Mouse (Mus musculus) 3134 (cell line): Measurements from ENCODE around the gene Chrnd.

Experiments
- DNase-seq: peaks from one replicate; pipeline ENCODE4 v3.0.0-alpha.2; 2011; ENCODE audit warnings: low spot score; ENCODE audit not compliant: insufficient read length; ENCODE audit errors: extremely low read depth

Chrnd gene

GRCm38 (mm10) chr1:87190429-87190828 lies at the start of gene Chrnd:
Gene Chrnd, plus strand, starts transcription at chr1:87190607.
- DNase-seq: no peak

GRCm38 (mm10) chr1:87141550-87141949 lies 48.9 kb upstream of the Chrnd start:
- DNase-seq: no peak

GRCm38 (mm10) chr1:87142456-87142855 lies 48.0 kb upstream of the Chrnd start:
- DNase-seq: peak; percentile 57

- no peak for DNase-seq
Observed at GRCm38 (mm10) chr1:87143141-87143540, 47.3 kb upstream of the Chrnd start.

GRCm38 (mm10) chr1:87149422-87149821 lies 41.0 kb upstream of the Chrnd start:
- DNase-seq: no peak

GRCm38 (mm10) chr1:87151286-87151685 lies 39.1 kb upstream of the Chrnd start:
- DNase-seq: no peak

GRCm38 (mm10) chr1:87153776-87154500 lies 36.5 kb upstream of the Chrnd start:
- no peak for DNase-seq

- DNase-seq: no peak
Observed at GRCm38 (mm10) chr1:87154501-87155120, 35.8 kb upstream of the Chrnd start.

GRCm38 (mm10) chr1:87155531-87156198 lies 34.7 kb upstream of the Chrnd start:
- no peak for DNase-seq

- DNase-seq: no peak
Observed at GRCm38 (mm10) chr1:87156199-87156587, 34.2 kb upstream of the Chrnd start, which contains the start of gene Ecel1. Gene Ecel1, minus strand, starts transcription at chr1:87156521.

- no peak for DNase-seq
Observed at GRCm38 (mm10) chr1:87159396-87159795, 31.0 kb upstream of the Chrnd start.

- no peak for DNase-seq
Observed at GRCm38 (mm10) chr1:87164164-87164795, 26.1 kb upstream of the Chrnd start.

GRCm38 (mm10) chr1:87164796-87165184 lies 25.6 kb upstream of the Chrnd start:
- no peak for DNase-seq

GRCm38 (mm10) chr1:87170458-87170857 lies 19.9 kb upstream of the Chrnd start:
- no peak for DNase-seq

- DNase-seq: no peak
Observed at GRCm38 (mm10) chr1:87171312-87171711, 19.1 kb upstream of the Chrnd start.

GRCm38 (mm10) chr1:87172316-87172715 lies 18.1 kb upstream of the Chrnd start:
- no peak for DNase-seq

- peak; percentile 80 for DNase-seq
Observed at GRCm38 (mm10) chr1:87174006-87174955, 16.1 kb upstream of the Chrnd start.

- DNase-seq: peak; percentile 95
Observed at GRCm38 (mm10) chr1:87175852-87176292, 14.5 kb upstream of the Chrnd start.

GRCm38 (mm10) chr1:87180896-87181295 lies 9.5 kb upstream of the Chrnd start:
- peak; percentile 85 for DNase-seq

GRCm38 (mm10) chr1:87183013-87183412 lies 7.4 kb upstream of the Chrnd start, which contains the start of gene Prss56:
Gene Prss56, plus strand, starts transcription at chr1:87183313.
- DNase-seq: no peak
